Mouse (Mus musculus) midbrain, embryonic 14.5 days (tissue): ENCODE results near the gene Net1. TPM values are rescaled to one million over a fixed set of nuclear protein-coding genes. Genes with fewer than 3 reads are reported as not detected.
A peak's percentile ranks its signal among the peaks of the same experiment; 100 is the strongest.

Experiments
- ATAC-seq: fragments of 200-750 bp; cut with Nextera tagmentation; 2 replicates; pipeline ENCODE4 v1.8.0; 2017; ENCODE audit warnings: moderate number of reproducible peaks, moderate library complexity; ENCODE audit not compliant: low FRiP score, low TSS enrichment
- DNase-seq: peaks from one replicate; pipeline ENCODE4 v3.0.0-alpha.2; 2015
- H3K27ac ChIP-seq: fragments of 300-500 bp; sonication (generic); replicated peaks from 2 replicates; pipeline ENCODE4 v1.5.1; 2014; ENCODE audit warnings: mild to moderate bottlenecking, low read depth, low read length, moderate library complexity
- H3K27me3 ChIP-seq: fragments of 300-500 bp; sonication (generic); 2 replicates; pipeline ENCODE4 v1.6.1; 2014; ENCODE audit warnings: low read length, control low read depth, mixed read lengths; ENCODE audit not compliant: control insufficient read depth, insufficient read depth
- H3K36me3 ChIP-seq: fragments of 300-500 bp; sonication (generic); 2 replicates; pipeline ENCODE4 v1.6.1; 2014; ENCODE audit warnings: low read length, control low read depth; ENCODE audit not compliant: control insufficient read depth, insufficient read depth
- H3K4me1 ChIP-seq: fragments of 300-500 bp; sonication (generic); 2 replicates; pipeline ENCODE4 v1.6.1; 2014; ENCODE audit warnings: mild to moderate bottlenecking, antibody characterized with exemption, low read length, control low read depth; ENCODE audit not compliant: control insufficient read depth, insufficient read depth
- H3K4me2 ChIP-seq: fragments of 300-500 bp; sonication (generic); 2 replicates; pipeline ENCODE4 v1.6.1; 2014; ENCODE audit warnings: mild to moderate bottlenecking, low read length, moderate library complexity
- H3K4me3 ChIP-seq: fragments of 300-500 bp; sonication (generic); replicated peaks from 2 replicates; pipeline ENCODE4 v1.5.1; 2014; ENCODE audit warnings: low read depth, low read length
- H3K9ac ChIP-seq: fragments of 300-500 bp; sonication (generic); replicated peaks from 2 replicates; pipeline ENCODE4 v1.6.1; 2014; ENCODE audit warnings: mild to moderate bottlenecking, low read length, moderate library complexity
- H3K9me3 ChIP-seq: fragments of 300-500 bp; sonication (generic); 2 replicates; pipeline ENCODE4 v1.6.1; 2016; ENCODE audit warnings: low read length, control low read depth, mixed read lengths; ENCODE audit not compliant: control insufficient read depth
- WGBS: fragments of 180-500 bp; shearing (Covaris S2); extraction: QIAGEN DNeasy Blood & Tissue Kit; methylation state at CpG from one replicate; pipeline ENCODE4 v1.1.7; 2014; 5-methylcytosine and 5-hydroxymethylcytosine counted together
- polyA plus RNA-seq: library from polyadenylated mRNA; unstranded; fragments of >200 nt; fragmentation: Nextera tagmentation; extraction: Ambion mirVana; gene quantifications from 2 replicates; pipeline ENCODE4 v1.2.1, GENCODE M21; 2014

The Net1 gene
- polyA plus RNA-seq: 5.0 and 8.5 TPM in 2 replicates

- peak; percentile 94 for DNase-seq
- Histone ChIP-seq H3K9ac (peak within 1 kb of the TSS; percentile 70), H3K36me3 (no peaks in the 10 kb centered on the region), H3K4me1 (no peaks in the 10 kb centered on the region), H3K27me3 (no peaks in the 10 kb centered on the region), H3K27ac (0 out of 2 replicates have a peak within 1 kb of the TSS, but pooled peaks have one; percentile 45), H3K4me3 (peak within 1 kb of the TSS; percentile 81), H3K4me2 (peak within 1 kb of the TSS; percentile 72), H3K9me3 (no peaks in the 10 kb centered on the region)
- under 1% methylated on average over 52 of the region's 52 CpGs for WGBS
- ATAC-seq: peak; percentile 98
Measured at GRCm38 (mm10) chr13:3917571-3918311, at the start of gene Net1, which contains the start of gene Tubal3. Gene Net1 (minus strand): TSS chr13:3918220. Gene Tubal3 (plus strand): TSS chr13:3918274.

GRCm38 (mm10) chr13:3951198-3951914 lies 33.3 kb upstream of the Net1 start:
- ATAC-seq (no peak), DNase-seq (no peak)
- Histone ChIP-seq H3K4me2 (no peak overlapping the region), H3K27ac (no peak overlapping the region), H3K36me3 (no peaks in the 10 kb centered on the region), H3K9me3 (no peaks in the 10 kb centered on the region), H3K4me3 (no peak overlapping the region), H3K9ac (no peak overlapping the region), H3K27me3 (no peaks in the 10 kb centered on the region), H3K4me1 (no peaks in the 10 kb centered on the region)
- WGBS: 85% methylated on average over 6 of the region's 6 CpGs

GRCm38 (mm10) chr13:3949477-3949876 lies 31.5 kb upstream of the Net1 start:
- H3K27me3 ChIP-seq: no peaks in the 10 kb centered on the region
- no peaks in the 10 kb centered on the region for H3K9me3 ChIP-seq
- ATAC-seq: no peak
- H3K27ac ChIP-seq: no peak overlapping the region
- no peak overlapping the region for H3K9ac ChIP-seq
- no peak overlapping the region for H3K4me3 ChIP-seq
- no peak overlapping the region for H3K4me2 ChIP-seq
- no peak for DNase-seq
- no peaks in the 10 kb centered on the region for H3K36me3 ChIP-seq
- 95% methylated on average over 4 of the region's 4 CpGs for WGBS
- no peaks in the 10 kb centered on the region for H3K4me1 ChIP-seq

GRCm38 (mm10) chr13:3947267-3947666 lies 29.2 kb upstream of the Net1 start:
- no peak for DNase-seq
- 89% methylated on average over 4 of the region's 4 CpGs for WGBS
- no peak overlapping the region for H3K9ac ChIP-seq
- H3K36me3 ChIP-seq: no peaks in the 10 kb centered on the region
- H3K4me2 ChIP-seq: no peak overlapping the region
- no peak overlapping the region for H3K4me3 ChIP-seq
- H3K27ac ChIP-seq: no peak overlapping the region
- no peaks in the 10 kb centered on the region for H3K9me3 ChIP-seq
- ATAC-seq: no peak
- no peaks in the 10 kb centered on the region for H3K27me3 ChIP-seq
- H3K4me1 ChIP-seq: no peaks in the 10 kb centered on the region

- H3K27ac ChIP-seq: no peak within 1 kb of the TSS
- DNase-seq: no peak
- H3K9ac ChIP-seq: no peak within 1 kb of the TSS
- no peak within 1 kb of the TSS for H3K4me3 ChIP-seq
- WGBS: 74% methylated on average over 2 of the region's 2 CpGs
- H3K9me3 ChIP-seq: no peaks in the 10 kb centered on the region
- ATAC-seq: no peak
- H3K4me2 ChIP-seq: no peak within 1 kb of the TSS
- H3K36me3 ChIP-seq: no peaks in the 10 kb centered on the region
- H3K4me1 ChIP-seq: no peaks in the 10 kb centered on the region
- no peaks in the 10 kb centered on the region for H3K27me3 ChIP-seq
Measured at GRCm38 (mm10) chr13:3945249-3945648, 27.2 kb upstream of the Net1 start, which contains the start of gene Ucn3. Gene Ucn3 (minus strand): TSS chr13:3945349.

- Histone ChIP-seq H3K9me3 (no peaks in the 10 kb centered on the region), H3K4me2 (no peak overlapping the region), H3K4me1 (no peaks in the 10 kb centered on the region), H3K27ac (no peak overlapping the region), H3K4me3 (no peak overlapping the region), H3K27me3 (no peaks in the 10 kb centered on the region), H3K9ac (no peak overlapping the region), H3K36me3 (no peaks in the 10 kb centered on the region)
- no peak for DNase-seq
- 82% methylated on average over 7 of the region's 7 CpGs for WGBS
- ATAC-seq: no peak
Measured at GRCm38 (mm10) chr13:3944699-3945098, 26.7 kb upstream of the Net1 start.

- Histone ChIP-seq H3K9ac (no peak overlapping the region), H3K27me3 (no peaks in the 10 kb centered on the region), H3K4me3 (no peak overlapping the region), H3K9me3 (no peaks in the 10 kb centered on the region), H3K4me1 (no peaks in the 10 kb centered on the region), H3K36me3 (no peaks in the 10 kb centered on the region), H3K4me2 (no peak overlapping the region), H3K27ac (no peak overlapping the region)
- 90% methylated on average over 6 of the region's 6 CpGs for WGBS
- ATAC-seq: no peak
- DNase-seq: no peak
Measured at GRCm38 (mm10) chr13:3926046-3926445, 8.0 kb upstream of the Net1 start.

- DNase-seq (no peak), ATAC-seq (no peak)
- Histone ChIP-seq H3K9me3 (no peaks in the 10 kb centered on the region), H3K27ac (no peak overlapping the region), H3K9ac (no peak overlapping the region), H3K27me3 (no peaks in the 10 kb centered on the region), H3K4me3 (no peak overlapping the region), H3K4me2 (no peak overlapping the region), H3K36me3 (no peaks in the 10 kb centered on the region), H3K4me1 (no peaks in the 10 kb centered on the region)
- 87% methylated on average over 6 of the region's 6 CpGs for WGBS
Measured at GRCm38 (mm10) chr13:3925632-3926031, 7.6 kb upstream of the Net1 start.
